Mouse (Mus musculus): Measurements from ENCODE around the gene Tyk2. TPM values are rescaled to one million over a fixed set of nuclear protein-coding genes. Genes with fewer than 3 reads are reported as not detected.
A peak's percentile ranks its signal among the peaks of the same experiment; 100 is the strongest.

The Tyk2 gene
- polyA plus RNA-seq, 1 experiment: 11.4 TPM

GRCm38 (mm10) chr9:21074173-21074572 lies 56.9 kb downstream of the Tyk2 start:
- Histone ChIP-seq H3K27ac (ENCODE audit: control insufficient read depth, insufficient read depth, low read depth, low read length) (no peak overlapping the region), H3K27me3 (ENCODE audit: control insufficient read depth, insufficient read depth, low read length) (no peaks in the 10 kb centered on the region), H3K36me3 (ENCODE audit: control insufficient read depth, insufficient read depth, low read length) (peaks cover 2% of the 10 kb centered on the region), H3K4me1 (ENCODE audit: control insufficient read depth, insufficient read depth, low read length) (peaks cover 5% of the 10 kb centered on the region), H3K4me3 (ENCODE audit: control insufficient read depth, low read depth, low read length) (no peak overlapping the region)
- TF ChIP-seq CTCF (IDR thresholded peaks at IDR 0.05; ENCODE audit: control insufficient read depth, insufficient read depth, insufficient replicate concordance, low read depth, low read length): no peak

GRCm38 (mm10) chr9:21073044-21073840 lies 57.8 kb downstream of the Tyk2 start, which contains the start of the genes Gm49373 and Fdx1l:
Gene Gm49373 (minus strand): TSS chr9:21073096.
Gene Fdx1l (minus strand): TSS chr9:21073614.
- Histone ChIP-seq H3K27me3 (ENCODE audit: control insufficient read depth, insufficient read depth, low read length) (no peaks in the 10 kb centered on the region), H3K36me3 (ENCODE audit: control insufficient read depth, insufficient read depth, low read length) (no peaks in the 10 kb centered on the region; the same call in 1 of the 2 replicates), H3K27ac (ENCODE audit: control insufficient read depth, insufficient read depth, low read depth, low read length) (peak within 1 kb of the TSS; percentile 85), H3K4me3 (ENCODE audit: control insufficient read depth, low read depth, low read length) (peak within 1 kb of the TSS; percentile 91), H3K4me1 (ENCODE audit: control insufficient read depth, insufficient read depth, low read length) (peaks cover 5% of the 10 kb centered on the region)
- TF ChIP-seq POLR2A (IDR thresholded peaks at IDR 0.05; ENCODE audit: control insufficient read depth, low read depth, low read length) (peak; percentile 77; the same call in 1 of the 2 replicates), CTCF (IDR thresholded peaks at IDR 0.05; ENCODE audit: control insufficient read depth, insufficient read depth, insufficient replicate concordance, low read depth, low read length) (no peak)

GRCm38 (mm10) chr9:21072641-21073040 lies 58.4 kb downstream of the Tyk2 start:
- H3K4me1 ChIP-seq (ENCODE audit: control insufficient read depth, insufficient read depth, low read length): peaks cover 5% of the 10 kb centered on the region
- H3K27me3 ChIP-seq (ENCODE audit: control insufficient read depth, insufficient read depth, low read length): no peaks in the 10 kb centered on the region
- peak overlapping the region; percentile 91 for H3K4me3 ChIP-seq (ENCODE audit: control insufficient read depth, low read depth, low read length)
- H3K36me3 ChIP-seq (ENCODE audit: control insufficient read depth, insufficient read depth, low read length): no peaks in the 10 kb centered on the region; the same call in 1 of the 2 replicates
- H3K27ac ChIP-seq (ENCODE audit: control insufficient read depth, insufficient read depth, low read depth, low read length): no peak overlapping the region
- no peak for TF ChIP-seq POLR2A (IDR thresholded peaks at IDR 0.05; ENCODE audit: control insufficient read depth, low read depth, low read length)
- no peak for TF ChIP-seq CTCF (IDR thresholded peaks at IDR 0.05; ENCODE audit: control insufficient read depth, insufficient read depth, insufficient replicate concordance, low read depth, low read length)

- Histone ChIP-seq H3K36me3 (ENCODE audit: control insufficient read depth, insufficient read depth, low read length) (no peaks in the 10 kb centered on the region), H3K4me3 (ENCODE audit: control insufficient read depth, low read depth, low read length) (peak within 1 kb of the TSS; percentile 62), H3K27ac (ENCODE audit: control insufficient read depth, insufficient read depth, low read depth, low read length) (no peak within 1 kb of the TSS), H3K27me3 (ENCODE audit: control insufficient read depth, insufficient read depth, low read length) (no peaks in the 10 kb centered on the region), H3K4me1 (ENCODE audit: control insufficient read depth, insufficient read depth, low read length) (peaks cover 5% of the 10 kb centered on the region)
- TF ChIP-seq CTCF (IDR thresholded peaks at IDR 0.05; ENCODE audit: control insufficient read depth, insufficient read depth, insufficient replicate concordance, low read depth, low read length): no peak
- no peak for TF ChIP-seq POLR2A (IDR thresholded peaks at IDR 0.05; ENCODE audit: control insufficient read depth, low read depth, low read length)
Measured at GRCm38 (mm10) chr9:21067006-21067684, 63.9 kb downstream of the Tyk2 start, which contains the start of gene Zglp1. Gene Zglp1 (minus strand): TSS chr9:21067093.

- H3K27ac ChIP-seq (ENCODE audit: control insufficient read depth, insufficient read depth, low read depth, low read length): no peak overlapping the region
- TF ChIP-seq CTCF (IDR thresholded peaks at IDR 0.05; ENCODE audit: control insufficient read depth, insufficient read depth, insufficient replicate concordance, low read depth, low read length) (no peak), POLR2A (IDR thresholded peaks at IDR 0.05; ENCODE audit: control insufficient read depth, low read depth, low read length) (no peak)
- no peaks in the 10 kb centered on the region for H3K36me3 ChIP-seq (ENCODE audit: control insufficient read depth, insufficient read depth, low read length)
- H3K27me3 ChIP-seq (ENCODE audit: control insufficient read depth, insufficient read depth, low read length): no peaks in the 10 kb centered on the region
- H3K4me1 ChIP-seq (ENCODE audit: control insufficient read depth, insufficient read depth, low read length): peaks cover 5% of the 10 kb centered on the region
- H3K4me3 ChIP-seq (ENCODE audit: control insufficient read depth, low read depth, low read length): no peak overlapping the region
Measured at GRCm38 (mm10) chr9:21062928-21063327, 68.1 kb downstream of the Tyk2 start.

Other genes starting within 250 kb of the Tyk2 start
- gene Ppan, start 243.1 kb downstream of the Tyk2 start, polyA plus RNA-seq (2012; rRNA removed): 28.4 and 32.2 TPM in 2 replicates
- 223 and 282 TPM in 2 replicates for gene Eif3g, start 232.6 kb downstream of the Tyk2 start, polyA plus RNA-seq (2012; rRNA removed)
- 15.4 and 18.3 TPM in 2 replicates for gene Dnmt1, start 171.4 kb downstream of the Tyk2 start, polyA plus RNA-seq (2012; rRNA removed)
- gene S1pr2, start 154.5 kb downstream of the Tyk2 start, polyA plus RNA-seq (2012; rRNA removed): 0.70 and 0.87 TPM in 2 replicates
- 45.1 and 51.5 TPM in 2 replicates for gene Mrpl4, start 128.5 kb downstream of the Tyk2 start, polyA plus RNA-seq (2012; rRNA removed)
- gene Icam1, start 115.3 kb downstream of the Tyk2 start, polyA plus RNA-seq (2012; rRNA removed): 1.8 TPM in 2 replicates
- 0.21 and 0.30 TPM in 2 replicates for gene Icam4, start 101.9 kb downstream of the Tyk2 start, polyA plus RNA-seq (2012; rRNA removed)
- gene Icam5, start 99.2 kb downstream of the Tyk2 start, polyA plus RNA-seq (2012; rRNA removed): 4.0 and 4.2 TPM in 2 replicates
- gene Zglp1, start 64.2 kb downstream of the Tyk2 start, polyA plus RNA-seq (2012; rRNA removed): 1.7 and 2.4 TPM in 2 replicates
- 0.11 and 0.36 TPM in 2 replicates for gene Gm49373, start 58.1 kb downstream of the Tyk2 start, polyA plus RNA-seq (2012; rRNA removed)
- 26.1 and 28.7 TPM in 2 replicates for gene Fdx1l, start 57.6 kb downstream of the Tyk2 start, polyA plus RNA-seq (2012; rRNA removed)
- gene Gm38431, start 39.2 kb downstream of the Tyk2 start, polyA plus RNA-seq (2012; rRNA removed): 5.1 and 5.3 TPM in 2 replicates
- gene Raver1, start 39.2 kb downstream of the Tyk2 start, polyA plus RNA-seq (2012; rRNA removed): 71.1 and 78.7 TPM in 2 replicates
- 38.1 and 40.6 TPM in 2 replicates for gene Cdc37, start 18.7 kb upstream of the Tyk2 start, polyA plus RNA-seq (2012; rRNA removed)
- 80.2 and 82.0 TPM in 2 replicates for gene Pde4a, start 34.5 kb upstream of the Tyk2 start, polyA plus RNA-seq (2012; rRNA removed)
- gene Keap1, start 108.1 kb upstream of the Tyk2 start, polyA plus RNA-seq (2012; rRNA removed): 46.9 and 52.8 TPM in 2 replicates
- gene S1pr5, start 117.2 kb upstream of the Tyk2 start, polyA plus RNA-seq (2012; rRNA removed): not detected in 2 replicates
- gene Atg4d, start 134.1 kb upstream of the Tyk2 start, polyA plus RNA-seq (2012; rRNA removed): 27.5 and 31.8 TPM in 2 replicates
- gene Kri1, start 156.7 kb upstream of the Tyk2 start, polyA plus RNA-seq (2012; rRNA removed): 35.0 and 36.9 TPM in 2 replicates
- 98.6 and 107 TPM in 2 replicates for gene Cdkn2d, start 160.2 kb upstream of the Tyk2 start, polyA plus RNA-seq (2012; rRNA removed)
- gene Ap1m2, start 181.1 kb upstream of the Tyk2 start, polyA plus RNA-seq (2012; rRNA removed): 3.0 and 3.8 TPM in 2 replicates
- 35.1 and 47.1 TPM in 2 replicates for gene Slc44a2, start 189.5 kb upstream of the Tyk2 start, polyA plus RNA-seq (2012; rRNA removed)
- gene Ilf3, start 236.6 kb upstream of the Tyk2 start, polyA plus RNA-seq (2012; rRNA removed): 81.9 and 82.1 TPM in 2 replicates

Data from testis, adult 2 months (tissue).